Mouse (Mus musculus): ENCODE measurements around the gene Rnf150. TPM values are rescaled to one million over a fixed set of nuclear protein-coding genes. Genes with fewer than 3 reads are reported as not detected.

Gene Rnf150
- polyA plus RNA-seq, 1 experiment = 0.46 TPM

DNA sequence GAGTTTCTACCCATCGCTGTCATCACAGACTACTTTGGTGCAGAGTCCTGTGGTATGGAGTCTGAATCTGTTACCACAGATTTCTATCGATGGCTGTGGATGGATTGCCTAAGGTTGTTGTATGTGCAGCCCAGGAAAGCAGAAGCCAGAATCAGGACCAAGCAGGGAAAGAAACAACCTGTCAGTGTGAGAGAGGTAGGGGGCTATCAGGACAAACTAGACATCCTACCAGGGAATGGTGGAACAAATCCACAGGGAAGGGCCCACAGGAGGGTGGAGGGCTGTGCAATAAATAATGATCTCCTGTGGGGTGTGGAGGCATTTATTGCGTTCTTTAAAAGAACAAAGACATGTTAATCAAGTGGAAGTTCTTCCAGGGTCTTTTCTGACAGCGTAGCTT lies 56.5 kb downstream of the Rnf150 start:
- H3K9me3 ChIP-seq (replicated peaks; ENCODE audit: control insufficient read depth, insufficient read depth, low read length, poor library complexity, severe bottlenecking) = no peaks in the 10 kb centered on the region
- no peaks in the 10 kb centered on the region for H3K27me3 ChIP-seq (ENCODE audit: control insufficient read depth, insufficient read depth, low read length, poor library complexity, severe bottlenecking)
- no peaks in the 10 kb centered on the region for H3K36me3 ChIP-seq (ENCODE audit: control insufficient read depth, insufficient read depth, low read length, poor library complexity, severe bottlenecking)
- no peak overlapping the region for H3K4me3 ChIP-seq (ENCODE audit: low read depth, low read length)
- no peaks in the 10 kb centered on the region for H3K4me1 ChIP-seq (ENCODE audit: control insufficient read depth, insufficient read depth, low read length)
- H3K9ac ChIP-seq (ENCODE audit: low read depth, poor library complexity, severe bottlenecking) = no peak overlapping the region
- no peak overlapping the region for H3K27ac ChIP-seq (ENCODE audit: insufficient read depth, low read length)
- TF ChIP-seq CTCF (IDR thresholded peaks at IDR 0.05; ENCODE audit: low read depth, low read length) (no peak), EP300 (IDR thresholded peaks at IDR 0.05; ENCODE audit: insufficient read depth, low read depth, low read length) (no peak), POLR2A (IDR thresholded peaks at IDR 0.05; ENCODE audit: insufficient read depth, low read length) (no peak)

DNA sequence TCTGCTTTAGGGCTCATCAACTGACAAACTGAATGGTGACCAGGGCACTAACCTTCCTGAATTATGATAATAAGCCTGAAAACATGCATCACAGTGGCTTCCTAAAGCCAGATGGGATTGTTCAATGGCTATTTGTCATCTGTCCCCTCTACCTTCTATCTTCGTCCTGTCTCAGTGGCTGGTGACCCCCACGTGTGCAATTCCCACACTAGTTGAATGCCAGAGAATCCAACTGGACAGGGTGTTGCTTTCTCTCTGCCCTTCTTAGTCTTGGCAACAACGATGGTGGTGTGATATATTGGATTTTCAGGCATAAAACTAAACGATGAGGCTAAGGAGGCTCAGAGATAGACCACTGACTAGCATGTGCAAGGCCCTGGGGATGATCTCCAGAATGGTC lies 57.0 kb downstream of the Rnf150 start:
- H3K9me3 ChIP-seq (replicated peaks; ENCODE audit: control insufficient read depth, insufficient read depth, low read length, poor library complexity, severe bottlenecking) = no peaks in the 10 kb centered on the region
- no peaks in the 10 kb centered on the region for H3K4me1 ChIP-seq (ENCODE audit: control insufficient read depth, insufficient read depth, low read length)
- H3K36me3 ChIP-seq (ENCODE audit: control insufficient read depth, insufficient read depth, low read length, poor library complexity, severe bottlenecking) = no peaks in the 10 kb centered on the region
- no peak overlapping the region for H3K27ac ChIP-seq (ENCODE audit: insufficient read depth, low read length)
- H3K9ac ChIP-seq (ENCODE audit: low read depth, poor library complexity, severe bottlenecking) = no peak overlapping the region
- no peaks in the 10 kb centered on the region for H3K27me3 ChIP-seq (ENCODE audit: control insufficient read depth, insufficient read depth, low read length, poor library complexity, severe bottlenecking)
- TF ChIP-seq EP300 (IDR thresholded peaks at IDR 0.05; ENCODE audit: insufficient read depth, low read depth, low read length) = no peak
- no peak for TF ChIP-seq CTCF (IDR thresholded peaks at IDR 0.05; ENCODE audit: low read depth, low read length)
- no peak for TF ChIP-seq POLR2A (IDR thresholded peaks at IDR 0.05; ENCODE audit: insufficient read depth, low read length)
- H3K4me3 ChIP-seq (ENCODE audit: low read depth, low read length) = no peak overlapping the region

DNA sequence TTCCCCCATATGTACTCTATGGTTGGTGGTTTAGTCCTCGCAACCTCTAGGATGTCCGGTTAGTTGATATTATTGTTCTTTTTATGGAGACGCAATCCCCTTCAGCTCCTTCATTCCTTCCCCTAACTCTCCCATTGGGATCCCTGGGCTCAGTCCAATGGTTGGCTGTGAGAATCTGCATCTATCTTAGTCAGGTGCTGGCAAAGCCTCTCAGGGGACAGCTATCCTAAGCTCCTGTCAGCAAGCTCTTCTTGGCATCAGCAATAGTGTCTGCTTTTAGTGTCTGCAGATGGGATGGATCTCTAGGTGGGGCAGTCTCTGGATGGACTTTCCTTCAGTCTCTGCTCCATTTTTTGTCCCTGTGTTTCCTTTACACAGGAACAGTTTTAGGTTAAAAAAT lies 62.1 kb downstream of the Rnf150 start:
- H3K27ac ChIP-seq (ENCODE audit: insufficient read depth, low read length) = no peak overlapping the region
- H3K9ac ChIP-seq (ENCODE audit: low read depth, poor library complexity, severe bottlenecking) = no peak overlapping the region
- H3K27me3 ChIP-seq (ENCODE audit: control insufficient read depth, insufficient read depth, low read length, poor library complexity, severe bottlenecking) = no peaks in the 10 kb centered on the region
- H3K9me3 ChIP-seq (replicated peaks; ENCODE audit: control insufficient read depth, insufficient read depth, low read length, poor library complexity, severe bottlenecking) = no peaks in the 10 kb centered on the region
- H3K36me3 ChIP-seq (ENCODE audit: control insufficient read depth, insufficient read depth, low read length, poor library complexity, severe bottlenecking) = no peaks in the 10 kb centered on the region
- H3K4me3 ChIP-seq (ENCODE audit: low read depth, low read length) = no peak overlapping the region
- no peaks in the 10 kb centered on the region for H3K4me1 ChIP-seq (ENCODE audit: control insufficient read depth, insufficient read depth, low read length)
- no peak for TF ChIP-seq EP300 (IDR thresholded peaks at IDR 0.05; ENCODE audit: insufficient read depth, low read depth, low read length)
- TF ChIP-seq POLR2A (IDR thresholded peaks at IDR 0.05; ENCODE audit: insufficient read depth, low read length) = no peak
- TF ChIP-seq CTCF (IDR thresholded peaks at IDR 0.05; ENCODE audit: low read depth, low read length) = no peak

GRCm38 (mm10) chr8:82926518-82926917 lies 63.4 kb downstream of the Rnf150 start:
- H3K4me1 ChIP-seq (ENCODE audit: control insufficient read depth, insufficient read depth, low read length) = no peaks in the 10 kb centered on the region
- no peaks in the 10 kb centered on the region for H3K27me3 ChIP-seq (ENCODE audit: control insufficient read depth, insufficient read depth, low read length, poor library complexity, severe bottlenecking)
- TF ChIP-seq CTCF (IDR thresholded peaks at IDR 0.05; ENCODE audit: low read depth, low read length) (no peak), POLR2A (IDR thresholded peaks at IDR 0.05; ENCODE audit: insufficient read depth, low read length) (no peak), EP300 (IDR thresholded peaks at IDR 0.05; ENCODE audit: insufficient read depth, low read depth, low read length) (no peak)
- H3K4me3 ChIP-seq (ENCODE audit: low read depth, low read length) = no peak overlapping the region
- H3K9ac ChIP-seq (ENCODE audit: low read depth, poor library complexity, severe bottlenecking) = no peak overlapping the region
- H3K27ac ChIP-seq (ENCODE audit: insufficient read depth, low read length) = no peak overlapping the region
- H3K36me3 ChIP-seq (ENCODE audit: control insufficient read depth, insufficient read depth, low read length, poor library complexity, severe bottlenecking) = no peaks in the 10 kb centered on the region
- no peaks in the 10 kb centered on the region for H3K9me3 ChIP-seq (replicated peaks; ENCODE audit: control insufficient read depth, insufficient read depth, low read length, poor library complexity, severe bottlenecking)

DNA sequence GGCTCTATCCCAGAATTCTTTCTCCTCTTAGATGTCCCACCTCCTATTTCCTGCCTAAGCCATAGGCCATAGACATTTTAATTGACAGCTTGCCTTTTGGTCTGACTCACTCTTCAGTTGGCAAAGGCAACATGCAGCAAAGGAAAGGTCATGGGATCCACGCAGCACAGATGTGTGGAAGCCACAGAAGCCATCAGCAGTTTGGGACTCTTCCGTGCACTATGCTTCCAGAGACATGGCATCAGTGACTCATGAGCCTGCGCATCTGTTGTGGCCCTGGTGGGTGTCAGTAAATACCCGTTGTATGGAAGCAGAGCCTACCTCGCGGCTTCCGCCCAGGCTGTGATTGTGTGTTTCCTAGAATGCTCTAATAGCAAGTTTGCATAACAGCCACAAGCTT lies 68.4 kb downstream of the Rnf150 start:
- Histone ChIP-seq H3K27me3 (ENCODE audit: control insufficient read depth, insufficient read depth, low read length, poor library complexity, severe bottlenecking) (no peaks in the 10 kb centered on the region), H3K36me3 (ENCODE audit: control insufficient read depth, insufficient read depth, low read length, poor library complexity, severe bottlenecking) (no peaks in the 10 kb centered on the region), H3K4me1 (ENCODE audit: control insufficient read depth, insufficient read depth, low read length) (no peaks in the 10 kb centered on the region), H3K27ac (ENCODE audit: insufficient read depth, low read length) (no peak overlapping the region), H3K9me3 (replicated peaks; ENCODE audit: control insufficient read depth, insufficient read depth, low read length, poor library complexity, severe bottlenecking) (no peaks in the 10 kb centered on the region), H3K4me3 (ENCODE audit: low read depth, low read length) (no peak overlapping the region), H3K9ac (ENCODE audit: low read depth, poor library complexity, severe bottlenecking) (no peak overlapping the region)
- no peak for TF ChIP-seq POLR2A (IDR thresholded peaks at IDR 0.05; ENCODE audit: insufficient read depth, low read length)
- TF ChIP-seq CTCF (IDR thresholded peaks at IDR 0.05; ENCODE audit: low read depth, low read length) = no peak
- no peak for TF ChIP-seq EP300 (IDR thresholded peaks at IDR 0.05; ENCODE audit: insufficient read depth, low read depth, low read length)

- H3K9ac ChIP-seq (ENCODE audit: low read depth, poor library complexity, severe bottlenecking) = no peak overlapping the region
- no peak overlapping the region for H3K27ac ChIP-seq (ENCODE audit: insufficient read depth, low read length)
- H3K4me1 ChIP-seq (ENCODE audit: control insufficient read depth, insufficient read depth, low read length) = no peaks in the 10 kb centered on the region
- no peaks in the 10 kb centered on the region for H3K9me3 ChIP-seq (replicated peaks; ENCODE audit: control insufficient read depth, insufficient read depth, low read length, poor library complexity, severe bottlenecking)
- H3K27me3 ChIP-seq (ENCODE audit: control insufficient read depth, insufficient read depth, low read length, poor library complexity, severe bottlenecking) = no peaks in the 10 kb centered on the region
- no peak for TF ChIP-seq POLR2A (IDR thresholded peaks at IDR 0.05; ENCODE audit: insufficient read depth, low read length)
- TF ChIP-seq EP300 (IDR thresholded peaks at IDR 0.05; ENCODE audit: insufficient read depth, low read depth, low read length) = no peak
- TF ChIP-seq CTCF (IDR thresholded peaks at IDR 0.05; ENCODE audit: low read depth, low read length) = no peak
- H3K4me3 ChIP-seq (ENCODE audit: low read depth, low read length) = no peak overlapping the region
- no peaks in the 10 kb centered on the region for H3K36me3 ChIP-seq (ENCODE audit: control insufficient read depth, insufficient read depth, low read length, poor library complexity, severe bottlenecking)
Observed at GRCm38 (mm10) chr8:82936162-82936561, 73.0 kb downstream of the Rnf150 start.

All from ES-Bruce4 (cell line).